Mouse (Mus musculus): ENCODE measurements at regions not wholly inside any gene's neighbourhood (a gene's known extent, or its start where the extent isn't known, plus 50 kb on each side); places are given as distances from the start of the nearest gene placed in this dataset.
"Not testable (repeated sequence)": the region's sequence is repeated elsewhere in the genome, so short reads cannot be mapped to it uniquely, and the experiment has no call there.

DNA sequence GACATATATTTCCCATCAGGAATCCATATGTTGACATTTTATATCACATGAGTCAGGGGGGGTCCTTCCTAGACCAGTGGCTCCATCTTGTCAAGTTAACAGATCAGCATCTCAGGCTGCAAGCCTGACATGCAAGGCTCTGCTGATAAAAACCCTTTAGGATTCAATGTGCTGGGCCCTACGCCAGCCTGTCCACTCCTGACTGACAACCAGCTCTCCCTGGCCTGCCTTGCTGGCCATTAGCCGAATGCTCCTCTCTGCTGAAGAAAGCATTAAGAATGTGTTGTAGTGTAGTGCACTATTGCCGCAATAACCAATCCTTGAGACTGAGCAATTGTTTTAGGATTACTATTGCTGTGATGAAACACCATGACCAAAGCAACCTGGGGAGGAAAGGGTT is 114.3 kb upstream of the Ywhaq start:
- Histone ChIP-seq H3K27me3 (replicated peaks; ENCODE audit: control insufficient read depth, insufficient read depth, low read length) (no peaks in the 10 kb centered on the region), H3K27ac (ENCODE audit: low read depth, low read length) (no peak overlapping the region), H3K9me3 (ENCODE audit: control insufficient read depth) (no peaks in the 10 kb centered on the region), H3K9ac (ENCODE audit: low read depth, low read length) (no peak overlapping the region), H3K36me3 (ENCODE audit: control insufficient read depth, insufficient read depth) (no peaks in the 10 kb centered on the region), H3K4me2 (replicated peaks; ENCODE audit: low read depth) (no peak overlapping the region), H3K4me3 (ENCODE audit: low read depth, low read length) (no peak overlapping the region), H3K4me1 (replicated peaks; ENCODE audit: control insufficient read depth, insufficient read depth, low read length) (no peaks in the 10 kb centered on the region)
- no peak for TF ChIP-seq CTCF (IDR thresholded peaks at IDR 0.05; ENCODE audit: low read depth)
- 93% methylated on average over 3 of the region's 3 CpGs for WGBS
- no peak for ATAC-seq

GRCm38 (mm10) chr12:21529367-21529766 is 111.9 kb upstream of the Ywhaq start:
- not testable (repeated sequence) for H3K4me2 ChIP-seq (replicated peaks; ENCODE audit: low read depth); H3K4me3 ChIP-seq (ENCODE audit: low read depth, low read length); H3K27me3 ChIP-seq (replicated peaks; ENCODE audit: control insufficient read depth, insufficient read depth, low read length); H3K9me3 ChIP-seq (ENCODE audit: control insufficient read depth); ATAC-seq; H3K4me1 ChIP-seq (replicated peaks; ENCODE audit: control insufficient read depth, insufficient read depth, low read length); H3K36me3 ChIP-seq (ENCODE audit: control insufficient read depth, insufficient read depth); H3K9ac ChIP-seq (ENCODE audit: low read depth, low read length); H3K27ac ChIP-seq (ENCODE audit: low read depth, low read length)
- WGBS: 84% methylated on average over 3 of the region's 3 CpGs

- not testable (repeated sequence) for H3K4me2 ChIP-seq (replicated peaks; ENCODE audit: low read depth); H3K36me3 ChIP-seq (ENCODE audit: control insufficient read depth, insufficient read depth); ATAC-seq; H3K4me3 ChIP-seq (ENCODE audit: low read depth, low read length); H3K27ac ChIP-seq (ENCODE audit: low read depth, low read length); H3K27me3 ChIP-seq (replicated peaks; ENCODE audit: control insufficient read depth, insufficient read depth, low read length); H3K4me1 ChIP-seq (replicated peaks; ENCODE audit: control insufficient read depth, insufficient read depth, low read length); H3K9ac ChIP-seq (ENCODE audit: low read depth, low read length); H3K9me3 ChIP-seq (ENCODE audit: control insufficient read depth)
- 88% methylated on average over 8 of the region's 8 CpGs for WGBS
Observed at GRCm38 (mm10) chr12:21527336-21527735, 109.9 kb upstream of the Ywhaq start.

GRCm38 (mm10) chr12:21526906-21527305 is 109.5 kb upstream of the Ywhaq start:
- ATAC-seq: 0 out of 2 replicates have a peak, but pooled peaks have one; percentile 36
- not testable (repeated sequence) for H3K27me3 ChIP-seq (replicated peaks; ENCODE audit: control insufficient read depth, insufficient read depth, low read length); H3K9me3 ChIP-seq (ENCODE audit: control insufficient read depth); H3K4me1 ChIP-seq (replicated peaks; ENCODE audit: control insufficient read depth, insufficient read depth, low read length); H3K9ac ChIP-seq (ENCODE audit: low read depth, low read length); H3K36me3 ChIP-seq (ENCODE audit: control insufficient read depth, insufficient read depth); H3K4me2 ChIP-seq (replicated peaks; ENCODE audit: low read depth); H3K4me3 ChIP-seq (ENCODE audit: low read depth, low read length); H3K27ac ChIP-seq (ENCODE audit: low read depth, low read length)
- 73% methylated on average over 2 of the region's 2 CpGs for WGBS

DNA sequence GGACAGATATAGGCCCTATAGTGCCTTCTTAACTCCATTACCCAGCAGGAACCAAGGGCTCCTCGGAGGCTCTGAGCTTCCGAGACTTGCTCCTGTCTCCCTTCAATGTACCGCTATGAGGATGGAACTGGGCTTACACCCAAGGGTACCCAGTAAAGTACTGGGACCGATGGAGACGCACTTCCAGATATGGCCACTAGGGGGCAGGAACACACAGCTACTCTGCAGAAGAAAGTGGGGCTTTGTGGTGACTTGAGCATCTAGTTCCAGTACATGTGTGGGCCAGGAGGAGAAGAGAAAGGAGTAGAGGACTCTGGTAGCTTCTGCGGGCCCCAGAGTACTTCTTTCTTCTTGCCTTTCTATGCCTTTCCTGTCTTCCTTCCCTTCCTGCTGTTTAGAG is 108.1 kb upstream of the Ywhaq start:
- H3K36me3 ChIP-seq (ENCODE audit: control insufficient read depth, insufficient read depth); ATAC-seq; H3K4me2 ChIP-seq (replicated peaks; ENCODE audit: low read depth); H3K27me3 ChIP-seq (replicated peaks; ENCODE audit: control insufficient read depth, insufficient read depth, low read length); H3K9me3 ChIP-seq (ENCODE audit: control insufficient read depth); H3K4me1 ChIP-seq (replicated peaks; ENCODE audit: control insufficient read depth, insufficient read depth, low read length); H3K9ac ChIP-seq (ENCODE audit: low read depth, low read length); H3K4me3 ChIP-seq (ENCODE audit: low read depth, low read length); H3K27ac ChIP-seq (ENCODE audit: low read depth, low read length): not testable (repeated sequence)
- peak; percentile 73 for TF ChIP-seq CTCF (IDR thresholded peaks at IDR 0.05; ENCODE audit: low read depth)
- WGBS: 44% methylated on average over 6 of the region's 6 CpGs

GRCm38 (mm10) chr12:21522621-21523020 is 105.2 kb upstream of the Ywhaq start:
- WGBS: 66% methylated on average over 3 of the region's 3 CpGs
- H3K27me3 ChIP-seq (replicated peaks; ENCODE audit: control insufficient read depth, insufficient read depth, low read length): no peaks in the 10 kb centered on the region
- no peak for ATAC-seq
- no peak overlapping the region for H3K4me2 ChIP-seq (replicated peaks; ENCODE audit: low read depth)
- no peaks in the 10 kb centered on the region for H3K36me3 ChIP-seq (ENCODE audit: control insufficient read depth, insufficient read depth)
- TF ChIP-seq CTCF (IDR thresholded peaks at IDR 0.05; ENCODE audit: low read depth): no peak
- no peak overlapping the region for H3K4me3 ChIP-seq (ENCODE audit: low read depth, low read length)
- H3K9me3 ChIP-seq (ENCODE audit: control insufficient read depth): no peaks in the 10 kb centered on the region
- no peak overlapping the region for H3K9ac ChIP-seq (ENCODE audit: low read depth, low read length)
- no peak overlapping the region for H3K27ac ChIP-seq (ENCODE audit: low read depth, low read length)
- no peaks in the 10 kb centered on the region for H3K4me1 ChIP-seq (replicated peaks; ENCODE audit: control insufficient read depth, insufficient read depth, low read length)

- no peak overlapping the region for H3K4me3 ChIP-seq (ENCODE audit: low read depth, low read length)
- H3K36me3 ChIP-seq (ENCODE audit: control insufficient read depth, insufficient read depth): no peaks in the 10 kb centered on the region
- no peak overlapping the region for H3K9ac ChIP-seq (ENCODE audit: low read depth, low read length)
- WGBS: 55% methylated on average over 3 of the region's 3 CpGs
- H3K4me2 ChIP-seq (replicated peaks; ENCODE audit: low read depth): no peak overlapping the region
- ATAC-seq: no peak
- H3K27me3 ChIP-seq (replicated peaks; ENCODE audit: control insufficient read depth, insufficient read depth, low read length): no peaks in the 10 kb centered on the region
- no peak for TF ChIP-seq CTCF (IDR thresholded peaks at IDR 0.05; ENCODE audit: low read depth)
- H3K27ac ChIP-seq (ENCODE audit: low read depth, low read length): no peak overlapping the region
- H3K9me3 ChIP-seq (ENCODE audit: control insufficient read depth): no peaks in the 10 kb centered on the region
- no peaks in the 10 kb centered on the region for H3K4me1 ChIP-seq (replicated peaks; ENCODE audit: control insufficient read depth, insufficient read depth, low read length)
Observed at GRCm38 (mm10) chr12:21519058-21519457, 101.6 kb upstream of the Ywhaq start.
